In the genomic region with DNA sequence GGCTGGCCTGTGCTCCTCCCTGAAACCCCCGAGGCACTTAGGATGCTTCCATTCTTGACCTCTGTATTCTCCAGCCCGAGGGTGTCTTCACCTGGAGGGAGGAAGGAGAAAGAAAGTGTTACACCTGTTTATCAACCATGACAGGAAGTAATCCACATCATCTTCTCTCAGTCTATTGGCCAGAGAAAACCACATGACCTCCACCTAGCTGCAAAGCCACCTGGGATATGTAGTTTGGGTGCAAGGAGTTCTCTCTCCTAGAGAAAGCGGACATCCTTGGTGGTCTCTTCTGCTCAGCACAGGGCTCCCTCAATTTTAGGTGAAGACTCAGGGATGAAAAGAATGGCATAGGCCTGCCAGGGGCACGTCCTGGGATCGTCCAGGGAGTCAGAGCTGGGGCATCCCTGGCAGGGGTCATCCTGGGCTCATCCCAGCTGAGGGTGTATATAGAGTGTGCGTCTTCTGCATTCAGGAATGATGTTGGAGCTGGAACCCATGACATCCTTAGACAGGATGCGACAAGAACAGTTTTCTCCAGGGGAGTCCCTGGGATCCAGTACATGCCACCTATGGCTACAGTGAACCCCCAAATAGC, we compare ENCODE assay signal across 10 mouse cellular contexts.
DNase-seq lines count a peak whose midpoint lies in the region; ATAC-seq lines count a peak whose summit lies in the region.
"Had no signal": no experiment of that assay in that cellular context is flagged by ENCODE, and none has a peak within 500 bp of the region (broad histone marks: within the 10 kb centered on the region; RNA-seq: fewer than 3 reads in every experiment).

No protein-coding gene starts in this region.

- H3K4me3 ChIP-seq in hindbrain, embryonic 15.5 days: no peak overlapping the region
- H3K4me3 ChIP-seq in neural tube, embryonic 15.5 days (replicated peaks): no peak overlapping the region
- H3K4me3 ChIP-seq in heart, embryonic 11.5 days (ENCODE audit: low read depth, low read length): no peak overlapping the region

- intact Hi-C loops in left cerebral cortex, postnatal 14 days (cut with DNase I): no loop called here
- intact Hi-C loops in left cerebral cortex, postnatal 4 days (cut with DNase I): no loop called here

- H3K27me3 ChIP-seq in hindbrain, embryonic 15.5 days: no peaks in the 10 kb centered on the region
- H3K27me3 ChIP-seq in neural tube, embryonic 15.5 days (replicated peaks): no peaks in the 10 kb centered on the region
- no peaks in the 10 kb centered on the region for H3K27me3 ChIP-seq in heart, embryonic 11.5 days (ENCODE audit: control insufficient read depth, insufficient read depth, low read length)

- 53% methylated on average over 7 of the region's 7 CpGs for WGBS in hindbrain, embryonic 15.5 days
- 59% methylated on average over 7 of the region's 7 CpGs for WGBS in neural tube, embryonic 15.5 days
- WGBS in heart, embryonic 11.5 days (ENCODE audit: insufficient replicate concordance): 57% methylated on average over 7 of the region's 7 CpGs

- peak; percentile 84 for ATAC-seq in hindbrain, embryonic 15.5 days (ENCODE audit: low FRiP score, low read depth)
- ATAC-seq in neural tube, embryonic 15.5 days (ENCODE audit: low FRiP score): peak; percentile 87
- ATAC-seq in heart, embryonic 11.5 days (replicated peaks; ENCODE audit: insufficient number of reproducible peaks, low FRiP score, low TSS enrichment): no peak

- H3K4me2 ChIP-seq in hindbrain, embryonic 15.5 days: peak overlapping the region; percentile 40
- peak overlapping the region; percentile 42 for H3K4me2 ChIP-seq in neural tube, embryonic 15.5 days
- H3K4me2 ChIP-seq in heart, embryonic 11.5 days: no peak overlapping the region
- H3K4me2 ChIP-seq: lung, embryonic 14.5 days had no signal

- 0 out of 2 replicates have a peak overlapping the region, but pooled peaks have one; percentile 28 for H3K27ac ChIP-seq in hindbrain, embryonic 15.5 days (replicated peaks)
- no peak overlapping the region for H3K27ac ChIP-seq in neural tube, embryonic 15.5 days (replicated peaks)
- no peak overlapping the region for H3K27ac ChIP-seq in heart, embryonic 11.5 days (ENCODE audit: low read depth, low read length)

- H3K4me1 ChIP-seq in hindbrain, embryonic 15.5 days (replicated peaks): no peaks in the 10 kb centered on the region
- H3K4me1 ChIP-seq in neural tube, embryonic 15.5 days: peaks cover 6% of the 10 kb centered on the region; the same call in 1 of the 2 replicates
- peaks cover 16% of the 10 kb centered on the region for H3K4me1 ChIP-seq in heart, embryonic 11.5 days (ENCODE audit: control insufficient read depth, insufficient read depth, low read length)

- H3K9ac ChIP-seq in hindbrain, embryonic 15.5 days: no peak overlapping the region
- no peak overlapping the region for H3K9ac ChIP-seq in neural tube, embryonic 15.5 days (replicated peaks)
- H3K9ac ChIP-seq in heart, embryonic 11.5 days (ENCODE audit: low read depth, low read length): no peak overlapping the region
- H3K9ac ChIP-seq: lung, embryonic 14.5 days had no signal

- H3K9me3 ChIP-seq in hindbrain, embryonic 15.5 days: no peaks in the 10 kb centered on the region
- no peaks in the 10 kb centered on the region for H3K9me3 ChIP-seq in neural tube, embryonic 15.5 days (replicated peaks)
- no peaks in the 10 kb centered on the region for H3K9me3 ChIP-seq in heart, embryonic 11.5 days (replicated peaks; ENCODE audit: control insufficient read depth, low read length)

- peak; percentile 44 to 62 for DNase-seq in left cerebral cortex, postnatal 14 days (ENCODE audit: low spot score in 2 of 2)
- DNase-seq in left cerebral cortex, postnatal 4 days: no peak
- DNase-seq in brain, embryonic 18.5 days (ENCODE audit: low read depth, low spot score): peak; percentile 32
- DNase-seq in lung, postnatal 36 days: no peak
- DNase-seq in lung, adult 18-20 months: no peak
- DNase-seq: kidney, adult 11 months; lung, embryonic 14.5 days had no signal

- no peaks in the 10 kb centered on the region for H3K36me3 ChIP-seq in hindbrain, embryonic 15.5 days
- H3K36me3 ChIP-seq in neural tube, embryonic 15.5 days: no peaks in the 10 kb centered on the region
- no peaks in the 10 kb centered on the region for H3K36me3 ChIP-seq in heart, embryonic 11.5 days (ENCODE audit: control insufficient read depth, insufficient read depth, low read length)

Comparison
In these comparisons a context has a peak if more than half of its experiments do, and no peak if none do; other contexts are left out.
1. DNase-seq: peak in left cerebral cortex, postnatal 14 days (2 of 2) and brain, embryonic 18.5 days (single experiment); none in left cerebral cortex, postnatal 4 days (single experiment), lung, postnatal 36 days (single experiment) and lung, adult 18-20 months (0 of 2).